ENCODE assay signal across 24 mouse cellular contexts in the genomic region with DNA sequence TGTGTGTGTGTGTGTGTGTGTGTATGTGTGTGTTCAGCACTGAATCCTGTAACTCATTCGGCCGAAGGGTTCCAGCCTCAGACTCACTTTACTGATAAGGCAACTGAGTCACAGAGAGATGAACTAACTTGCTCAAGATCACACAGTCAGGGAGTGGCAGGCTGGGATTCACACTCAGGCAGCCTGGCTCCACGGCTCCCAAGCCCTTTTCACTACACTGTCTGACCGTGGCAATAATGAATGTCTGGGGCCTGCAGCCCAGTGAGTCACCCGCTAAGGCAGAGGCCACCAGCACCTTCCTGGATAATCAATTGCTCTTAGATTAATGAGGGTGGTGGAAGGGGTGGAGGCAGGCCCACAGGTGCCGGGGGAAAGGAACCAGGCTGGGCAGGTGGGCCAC. TPM values are rescaled to one million over a fixed set of nuclear protein-coding genes. Genes with fewer than 3 reads are reported as not detected.
A peak's percentile ranks its signal among the peaks of the same experiment; 100 is the strongest.
DNase-seq lines count a peak whose midpoint lies in the region; ATAC-seq and TF ChIP-seq lines count a peak whose summit lies in the region.
"Had no signal": no experiment of that assay in that cellular context is flagged by ENCODE, and none has a peak within 500 bp of the region (broad histone marks: within the 10 kb centered on the region; RNA-seq: fewer than 3 reads in every experiment).

No protein-coding gene starts in this region.

- TF ChIP-seq CTCF in CH12.LX (conservative IDR thresholded peaks at IDR 0.05 in 1 of 2, IDR thresholded peaks at IDR 0.05 in 1 of 2; ENCODE audit: low read depth in 2 of 2, low read length in 2 of 2): no peak
- TF ChIP-seq CTCF in intestine, postnatal 0 days (IDR thresholded peaks at IDR 0.05; ENCODE audit: low read depth): no peak

- peak overlapping the region; percentile 15; the same call in 1 of the 2 replicates for H3K9ac ChIP-seq in CH12.LX (ENCODE audit: insufficient read depth, low read depth)
- H3K9ac ChIP-seq in intestine, embryonic 15.5 days: no peak overlapping the region
- no peak overlapping the region for H3K9ac ChIP-seq in intestine, postnatal 0 days (ENCODE audit: low read depth, low read length)
- no peak overlapping the region for H3K9ac ChIP-seq in stomach, embryonic 16.5 days (ENCODE audit: low read length)
- H3K9ac ChIP-seq in liver, embryonic 12.5 days: no peak overlapping the region
- H3K9ac ChIP-seq: embryonic facial prominence, embryonic 13.5 days; embryonic facial prominence, embryonic 15.5 days; forebrain, embryonic 12.5 days; forebrain, embryonic 15.5 days; forebrain, postnatal 0 days had no signal

- peaks cover 64% of the 10 kb centered on the region for H3K79me2 ChIP-seq in CH12.LX (replicated peaks; ENCODE audit: control insufficient read depth, extremely low read depth, insufficient read depth, poor library complexity, severe bottlenecking)

- peak overlapping the region in 1 of 3 experiments; percentile 0 for H3K4me3 ChIP-seq in CH12.LX (replicated peaks in 1 of 3; ENCODE audit: low read depth in 2 of 3, low read length in 2 of 3, poor library complexity in 1 of 3)
- H3K4me3 ChIP-seq in intestine, embryonic 15.5 days (replicated peaks): no peak overlapping the region
- no peak overlapping the region for H3K4me3 ChIP-seq in intestine, postnatal 0 days (ENCODE audit: low read depth, low read length)
- no peak overlapping the region for H3K4me3 ChIP-seq in stomach, embryonic 16.5 days (replicated peaks; ENCODE audit: low read length)
- no peak overlapping the region for H3K4me3 ChIP-seq in liver, embryonic 12.5 days
- H3K4me3 ChIP-seq: embryonic facial prominence, embryonic 13.5 days; embryonic facial prominence, embryonic 15.5 days; erythroblast, embryonic 14.5 days; forebrain, embryonic 10.5 days; forebrain, embryonic 12.5 days; forebrain, embryonic 15.5 days had no signal

- no peak for TF ChIP-seq POLR2A in CH12.LX (IDR thresholded peaks at IDR 0.05; ENCODE audit: low read depth, low read length)

- H3K27me3 ChIP-seq in CH12.LX (replicated peaks): no peaks in the 10 kb centered on the region
- no peaks in the 10 kb centered on the region for H3K27me3 ChIP-seq in intestine, embryonic 15.5 days (replicated peaks)
- H3K27me3 ChIP-seq in intestine, postnatal 0 days (replicated peaks; ENCODE audit: control insufficient read depth, insufficient read depth, low read length): no peaks in the 10 kb centered on the region
- H3K27me3 ChIP-seq in stomach, embryonic 16.5 days (ENCODE audit: control insufficient read depth, insufficient read depth, low read length): no peaks in the 10 kb centered on the region
- H3K27me3 ChIP-seq in liver, embryonic 12.5 days (replicated peaks): no peaks in the 10 kb centered on the region; the same call in 1 of the 2 replicates
- H3K27me3 ChIP-seq: embryonic facial prominence, embryonic 13.5 days; embryonic facial prominence, embryonic 15.5 days; forebrain, embryonic 12.5 days; forebrain, embryonic 15.5 days; Patski had no signal

- in situ Hi-C loops in CH12.LX (cut with MboI; ENCODE audit: low pct_ligation_motif_present, low pct_unique_long_range_greater_than_20kb, low sequenced_read_pairs): loop anchor here (5.0 kb wide), 1 partner anchor 37 kb away; no protein-coding TSS in a partner anchor

- H3K36me3 ChIP-seq in CH12.LX (replicated peaks in 1 of 2; ENCODE audit: control insufficient read depth in 1 of 2, insufficient read depth in 1 of 2, low read length in 1 of 2): peaks cover 39 to 72% of the 10 kb centered on the region in 2 experiments
- no peaks in the 10 kb centered on the region for H3K36me3 ChIP-seq in intestine, embryonic 15.5 days
- H3K36me3 ChIP-seq in intestine, postnatal 0 days (ENCODE audit: control insufficient read depth, insufficient read depth): peaks cover 24% of the 10 kb centered on the region; the same call in 1 of the 2 replicates
- H3K36me3 ChIP-seq in stomach, embryonic 16.5 days (ENCODE audit: control insufficient read depth, insufficient read depth, low read length): no peaks in the 10 kb centered on the region
- H3K36me3 ChIP-seq in liver, embryonic 12.5 days: peaks cover 4% of the 10 kb centered on the region
- H3K36me3 ChIP-seq: embryonic facial prominence, embryonic 13.5 days; embryonic facial prominence, embryonic 15.5 days; forebrain, embryonic 12.5 days; forebrain, embryonic 15.5 days; G1E had no signal

- dilution Hi-C loops in CH12.LX (cut with MboI; ENCODE audit: extremely low pct_ligation_motif_present, extremely low pct_unique_long_range_greater_than_20kb, low sequenced_read_pairs): no loop called here

- H3K4me2 ChIP-seq in CH12.LX (ENCODE audit: insufficient read depth, low read depth, poor library complexity, severe bottlenecking): peak overlapping the region; percentile 65
- H3K4me2 ChIP-seq in intestine, embryonic 15.5 days (replicated peaks): no peak overlapping the region
- no peak overlapping the region for H3K4me2 ChIP-seq in intestine, postnatal 0 days (replicated peaks; ENCODE audit: low read depth)
- no peak overlapping the region for H3K4me2 ChIP-seq in stomach, embryonic 16.5 days (ENCODE audit: low read depth, low read length)
- H3K4me2 ChIP-seq in liver, embryonic 12.5 days: no peak overlapping the region
- H3K4me2 ChIP-seq: embryonic facial prominence, embryonic 13.5 days; embryonic facial prominence, embryonic 15.5 days; forebrain, embryonic 12.5 days; forebrain, embryonic 15.5 days had no signal

- TF ChIP-seq EP300 in CH12.LX (IDR thresholded peaks at IDR 0.05; ENCODE audit: low read length): no peak

- WGBS in intestine, embryonic 15.5 days: 58% methylated on average over 6 of the region's 6 CpGs
- WGBS in intestine, postnatal 0 days: 54% methylated on average over 6 of the region's 6 CpGs
- 65% methylated on average over 6 of the region's 6 CpGs for WGBS in stomach, embryonic 16.5 days
- 78% methylated on average over 6 of the region's 6 CpGs for WGBS in liver, embryonic 12.5 days (ENCODE audit: insufficient replicate concordance)

- DNase-seq in CH12.LX (ENCODE audit: extremely low read depth): no peak
- no peak for DNase-seq in embryo, embryonic 10 days (ENCODE audit: low spot score)
- DNase-seq in ovary, postnatal 10 days (ENCODE audit: low spot score): no peak
- DNase-seq: adrenal gland, adult 8-10 months; adrenal gland, postnatal 14 days; adrenal gland, postnatal 36 days; cerebellum, adult 11-12 months; cerebellum, adult 2 months; cerebellum, adult 9-10 months; embryo, embryonic 11 days; forebrain, postnatal 0 days had no signal

- ATAC-seq in intestine, embryonic 15.5 days: 0 out of 2 replicates have a peak, but pooled peaks have one; percentile 50
- ATAC-seq in intestine, postnatal 0 days: peak; percentile 61
- ATAC-seq in stomach, embryonic 16.5 days (ENCODE audit: insufficient read depth, low FRiP score): peak; percentile 34; the same call in 1 of the 2 replicates
- no peak for ATAC-seq in liver, embryonic 12.5 days
- no peak for ATAC-seq in activated CD4-positive, CD25-positive, alpha-beta regulatory T cell, adult 4 months
- ATAC-seq: forebrain, embryonic 15.5 days; forebrain, postnatal 0 days; Patski had no signal

- peak overlapping the region; percentile 98 for H3K27ac ChIP-seq in CH12.LX (ENCODE audit: insufficient read depth, low read depth)
- H3K27ac ChIP-seq in intestine, embryonic 15.5 days: no peak overlapping the region
- H3K27ac ChIP-seq in intestine, postnatal 0 days (ENCODE audit: low read depth, low read length): peak overlapping the region; percentile 42; the same call in 1 of the 2 replicates
- H3K27ac ChIP-seq in stomach, embryonic 16.5 days (ENCODE audit: low read length): no peak overlapping the region
- H3K27ac ChIP-seq in liver, embryonic 12.5 days: no peak overlapping the region
- H3K27ac ChIP-seq: embryonic facial prominence, embryonic 13.5 days; embryonic facial prominence, embryonic 15.5 days; forebrain, embryonic 10.5 days; forebrain, embryonic 12.5 days; forebrain, embryonic 15.5 days had no signal

- H3K9me3 ChIP-seq in CH12.LX (replicated peaks; ENCODE audit: low read length): no peaks in the 10 kb centered on the region
- no peaks in the 10 kb centered on the region for H3K9me3 ChIP-seq in intestine, embryonic 15.5 days
- no peaks in the 10 kb centered on the region for H3K9me3 ChIP-seq in intestine, postnatal 0 days (ENCODE audit: control insufficient read depth)
- H3K9me3 ChIP-seq in stomach, embryonic 16.5 days (replicated peaks; ENCODE audit: control insufficient read depth, low read length): no peaks in the 10 kb centered on the region
- H3K9me3 ChIP-seq in liver, embryonic 12.5 days (replicated peaks): no peaks in the 10 kb centered on the region
- H3K9me3 ChIP-seq: embryonic facial prominence, embryonic 13.5 days; embryonic facial prominence, embryonic 15.5 days; forebrain, embryonic 10.5 days; forebrain, embryonic 12.5 days; forebrain, embryonic 15.5 days; G1E had no signal

- no peak for TF ChIP-seq RAD21 in CH12.LX (IDR thresholded peaks at IDR 0.05; ENCODE audit: low read depth, low read length)

- H3K4me1 ChIP-seq in CH12.LX (ENCODE audit: control insufficient read depth in 1 of 2, insufficient read depth in 2 of 2): peaks cover 71 to 99% of the 10 kb centered on the region in 2 experiments
- H3K4me1 ChIP-seq in intestine, embryonic 15.5 days (replicated peaks): peaks cover 38% of the 10 kb centered on the region
- peaks cover 12% of the 10 kb centered on the region for H3K4me1 ChIP-seq in intestine, postnatal 0 days (replicated peaks; ENCODE audit: control insufficient read depth, insufficient read depth, low read length)
- H3K4me1 ChIP-seq in stomach, embryonic 16.5 days (ENCODE audit: control insufficient read depth, insufficient read depth, low read length): peaks cover 27% of the 10 kb centered on the region
- H3K4me1 ChIP-seq in liver, embryonic 12.5 days: peaks cover 11% of the 10 kb centered on the region; the same call in 1 of the 2 replicates
- H3K4me1 ChIP-seq: forebrain, embryonic 15.5 days had no signal

TF ChIP-seq in CH12.LX, 34 proteins besides CTCF, POLR2A, EP300 and RAD21 (continues in another document):
- TF ChIP-seq SIN3A (IDR thresholded peaks at IDR 0.05; ENCODE audit: low read length): no peak
- no peak for TF ChIP-seq JUND (conservative IDR thresholded peaks at IDR 0.05; ENCODE audit: low read depth, low read length)
- TF ChIP-seq NRF1 (IDR thresholded peaks at IDR 0.05; ENCODE audit: low read depth, low read length): no peak
- TF ChIP-seq SMC3 (IDR thresholded peaks at IDR 0.05; ENCODE audit: low read depth, low read length): no peak
- no peak for TF ChIP-seq ZKSCAN1 (IDR thresholded peaks at IDR 0.05; ENCODE audit: borderline replicate concordance, low read depth, low read length)

RNA-seq across cellular contexts. Expression of a gene that starts 41.2 kb away (rescaled TPM):
- total RNA-seq in CH12.LX (2012; rRNA removed): 63.8 and 73.1 TPM in 2 replicates
- total RNA-seq in CH12.LX (2014; rRNA removed): 21.3 and 22.5 TPM in 2 replicates
- 48.9 and 61.2 TPM in 2 replicates for polyA plus RNA-seq in CH12.LX (2012; ENCODE audit: insufficient read length, low read depth)
- polyA plus RNA-seq in intestine, embryonic 15.5 days (2015; fragmentation: Nextera tagmentation; extraction: Ambion mirVana): 3.5 and 4.4 TPM in 2 replicates
- 4.7 and 6.8 TPM in 2 replicates for polyA plus RNA-seq in intestine, postnatal 0 days (2015; fragmentation: Nextera tagmentation; extraction: Ambion mirVana)
- polyA plus RNA-seq in stomach, embryonic 16.5 days (2015; fragmentation: Nextera tagmentation; extraction: Ambion mirVana): 2.1 and 3.2 TPM in 2 replicates
- polyA plus RNA-seq in liver, embryonic 12.5 days (2016; fragmentation: Nextera tagmentation; extraction: Ambion mirVana): 2.4 and 3.1 TPM in 2 replicates
- polyA plus RNA-seq in activated CD4-positive, CD25-positive, alpha-beta regulatory T cell, adult 4 months (2017; shearing (Covaris generic)): 1 to 10 TPM; 2.9 to 3.8 TPM

Comparison
In these comparisons a context has a peak if more than half of its experiments do, and no peak if none do; other contexts are left out.
1. H3K27ac ChIP-seq: peak in CH12.LX (single experiment) and intestine, postnatal 0 days (single experiment); none in intestine, embryonic 15.5 days (single experiment), stomach, embryonic 16.5 days (single experiment) and liver, embryonic 12.5 days (single experiment).
2. ATAC-seq: peak in intestine, embryonic 15.5 days (single experiment), intestine, postnatal 0 days (single experiment) and stomach, embryonic 16.5 days (single experiment); none in liver, embryonic 12.5 days (single experiment) and activated CD4-positive, CD25-positive, alpha-beta regulatory T cell, adult 4 months (single experiment).